Mouse (Mus musculus): ENCODE results near the gene Map10. TPM values are rescaled to one million over a fixed set of nuclear protein-coding genes. Genes with fewer than 3 reads are reported as not detected.

Gene Map10
- 2.5 and 2.9 TPM in 2 replicates for polyA plus RNA-seq (2021; fragmentation: Nextera tagmentation)
- long read RNA-seq, experiment 1, transcript Map10-201 (1 exons, 3,542 nt) = major isoform, 40 of 40 reads
- long read RNA-seq, experiment 1, partial matches to known transcripts = 0 of 40 reads
- long read RNA-seq, experiment 1, other reads (novel, unspliced or antisense) = 0 of 40 reads
- long read RNA-seq, experiment 2, transcript Map10-201 (1 exons, 3,542 nt) = major isoform, 6 of 6 reads
- long read RNA-seq, experiment 2, partial matches to known transcripts = 0 of 6 reads
- long read RNA-seq, experiment 2, other reads (novel, unspliced or antisense) = 0 of 6 reads

GRCm38 (mm10) chr8:125669700-125670195 is at the start of gene Map10:
Gene Map10, plus strand, starts transcription at chr8:125669818.

Other genes with a start within 250 kb of the Map10 start
- gene Sipa1l2, start 100.0 kb upstream of the Map10 start, polyA plus RNA-seq (2021; fragmentation: Nextera tagmentation) = 2.7 and 4.2 TPM in 2 replicates
- gene Ntpcr, start 60.1 kb downstream of the Map10 start, polyA plus RNA-seq (2021; fragmentation: Nextera tagmentation) = 41.7 and 58.9 TPM in 2 replicates
- gene Pcnx2, start 228.5 kb downstream of the Map10 start, polyA plus RNA-seq (2021; fragmentation: Nextera tagmentation) = 23.2 and 26.7 TPM in 2 replicates
- gene Map3k21, start 240.6 kb downstream of the Map10 start, polyA plus RNA-seq (2021; fragmentation: Nextera tagmentation) = 0.44 and 0.68 TPM in 2 replicates